Mouse (Mus musculus): Measurements from ENCODE around the gene Abcg8.
A peak's percentile ranks its signal among the peaks of the same experiment; 100 is the strongest.

Abcg8 gene

DNA sequence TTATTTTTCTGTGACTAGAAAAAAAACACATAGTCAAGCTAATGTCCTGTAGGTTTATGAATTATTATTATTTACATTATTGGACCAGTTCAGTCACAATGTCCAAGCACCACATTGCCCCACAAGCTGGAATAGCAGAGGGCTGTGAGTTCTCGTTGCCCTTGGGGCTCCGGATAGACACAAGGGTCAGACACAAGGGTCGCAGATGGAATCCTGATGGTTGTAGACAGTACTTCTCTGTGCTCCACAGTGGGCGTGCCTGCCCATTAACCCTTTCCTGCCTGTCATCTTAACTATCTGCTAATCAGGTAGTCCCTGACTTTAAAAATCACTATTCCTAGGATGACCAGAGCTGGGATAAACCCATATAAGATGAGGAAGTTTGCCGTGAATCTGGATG lies 17.9 kb upstream of the Abcg8 start:
- no peak for DNase-seq (ENCODE audit: low read depth, low spot score)

DNA sequence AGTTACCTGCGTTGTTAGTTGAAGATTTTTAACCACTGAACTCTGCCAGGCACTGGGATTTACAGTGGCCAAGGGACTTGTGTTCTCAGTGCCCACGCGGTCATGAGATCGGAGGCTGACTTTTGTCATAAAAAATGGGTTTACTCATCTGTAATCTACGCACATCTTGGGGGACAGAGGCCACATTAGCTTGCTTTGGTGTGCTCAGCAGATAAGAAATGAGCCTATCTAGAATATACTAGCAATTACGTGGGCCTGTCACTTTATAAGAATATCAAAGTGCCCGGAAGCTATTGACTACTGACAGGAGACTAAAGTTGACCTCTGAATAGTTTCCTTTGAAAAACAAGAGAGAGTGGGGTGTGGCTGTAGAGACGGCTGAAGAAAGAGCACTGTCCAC lies 17.2 kb upstream of the Abcg8 start:
- no peak for DNase-seq (ENCODE audit: low read depth, low spot score)

DNA sequence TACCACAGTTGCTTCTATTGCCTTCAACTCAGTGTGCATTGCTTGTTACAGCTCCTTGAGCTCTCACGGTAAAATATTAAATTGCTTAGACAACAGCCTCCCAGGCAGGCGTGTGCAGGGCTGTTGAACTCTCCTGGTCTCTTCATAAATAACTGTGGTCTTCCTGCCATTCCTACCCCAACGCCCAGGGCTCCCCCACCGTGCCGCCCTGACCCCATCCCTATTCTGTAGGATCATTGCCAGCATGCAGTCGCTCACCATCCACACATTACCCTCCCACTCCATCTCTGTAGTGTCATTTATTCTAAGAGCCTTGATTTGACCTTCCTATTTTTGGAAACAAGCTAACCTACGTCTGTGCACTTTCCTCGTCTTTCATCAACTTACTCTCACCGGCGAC lies 11.0 kb upstream of the Abcg8 start:
- DNase-seq (ENCODE audit: low read depth, low spot score): no peak

DNA sequence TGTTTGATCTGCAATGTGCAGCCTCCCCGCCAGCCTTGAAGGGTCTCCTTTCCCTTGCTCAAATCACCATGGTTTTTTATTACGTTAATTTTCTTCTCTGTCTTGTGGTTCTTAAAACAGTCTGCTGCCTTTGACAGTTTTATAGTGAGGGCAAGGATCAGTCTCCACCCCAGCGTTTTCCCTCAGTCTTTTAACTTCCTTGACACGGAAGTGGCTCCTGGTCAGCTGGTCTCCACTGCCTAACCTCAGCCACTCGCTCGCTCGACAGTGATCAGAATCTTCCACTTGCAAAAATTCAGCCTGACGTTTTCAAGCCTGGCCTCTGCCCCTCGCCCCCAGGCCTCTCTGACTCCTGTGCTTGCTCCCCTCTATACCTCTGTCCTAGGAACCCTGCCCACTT lies 10.4 kb upstream of the Abcg8 start:
- DNase-seq (ENCODE audit: low read depth, low spot score): no peak

DNA sequence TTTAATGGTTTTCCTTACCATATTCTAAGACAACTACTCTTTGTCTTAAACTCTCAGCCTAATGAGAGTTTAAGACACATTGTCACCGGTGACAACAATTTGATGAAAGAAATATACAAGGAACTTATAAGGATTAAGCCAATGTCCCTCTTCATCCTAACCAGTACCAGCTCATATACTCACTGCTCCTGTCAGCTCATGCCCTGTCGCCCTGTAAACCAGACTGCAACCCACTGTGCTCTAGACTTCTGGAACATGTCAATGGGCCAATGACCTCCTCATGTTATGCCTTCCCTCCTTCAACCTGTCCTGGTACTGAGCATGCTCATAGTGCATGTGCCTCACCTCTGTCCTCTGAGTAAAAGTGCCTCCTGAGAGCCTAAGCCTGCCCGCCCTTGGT lies 8.3 kb upstream of the Abcg8 start:
- DNase-seq (ENCODE audit: low read depth, low spot score): no peak

DNA sequence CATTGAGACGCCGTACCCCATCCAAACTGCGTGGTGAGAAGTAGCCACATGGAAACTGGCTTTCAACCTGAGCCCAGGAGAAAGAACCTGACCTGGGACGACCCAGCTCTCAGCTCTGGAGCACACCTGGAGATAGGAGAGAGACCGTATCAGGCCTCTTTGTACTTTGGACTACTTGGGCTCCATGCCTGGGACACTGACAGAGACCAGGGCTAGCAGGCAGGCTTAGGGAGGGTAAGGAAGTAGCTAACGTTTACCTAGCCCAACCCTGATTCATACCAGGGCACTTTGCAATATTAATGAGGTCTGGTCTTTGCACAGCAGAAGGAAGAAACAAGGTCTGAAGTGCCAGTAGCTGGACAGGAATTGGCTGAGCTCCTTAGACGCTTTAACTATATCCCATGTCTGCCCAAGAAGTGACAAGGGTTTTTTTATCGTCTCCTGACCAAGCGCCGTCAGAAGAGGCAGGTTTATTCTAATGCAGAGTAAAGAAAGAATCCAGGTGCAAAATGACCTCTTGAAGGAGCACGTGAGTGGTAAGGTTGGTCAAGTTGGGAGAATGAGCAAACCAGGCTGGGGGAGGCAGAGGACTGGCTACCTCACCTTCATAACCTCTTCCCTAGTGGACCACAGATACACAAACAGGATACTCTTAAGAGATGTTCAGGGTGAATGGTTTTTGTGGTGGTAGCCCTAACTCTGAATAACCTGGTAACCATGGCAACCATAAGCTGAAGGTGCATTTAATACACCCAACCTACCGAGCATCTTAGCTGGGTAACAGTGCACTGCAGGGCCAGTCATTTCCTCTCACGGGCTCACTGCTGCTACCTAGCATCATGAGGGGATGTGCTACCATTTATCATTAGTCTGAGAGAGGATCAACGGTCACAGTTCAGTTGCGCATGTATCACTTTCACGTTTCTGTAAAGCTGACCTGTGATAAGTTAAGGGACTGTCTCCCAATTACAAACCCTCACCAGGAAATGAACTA lies 3.4 kb upstream of the Abcg8 start:
- DNase-seq (ENCODE audit: low read depth, low spot score): no peak

DNA sequence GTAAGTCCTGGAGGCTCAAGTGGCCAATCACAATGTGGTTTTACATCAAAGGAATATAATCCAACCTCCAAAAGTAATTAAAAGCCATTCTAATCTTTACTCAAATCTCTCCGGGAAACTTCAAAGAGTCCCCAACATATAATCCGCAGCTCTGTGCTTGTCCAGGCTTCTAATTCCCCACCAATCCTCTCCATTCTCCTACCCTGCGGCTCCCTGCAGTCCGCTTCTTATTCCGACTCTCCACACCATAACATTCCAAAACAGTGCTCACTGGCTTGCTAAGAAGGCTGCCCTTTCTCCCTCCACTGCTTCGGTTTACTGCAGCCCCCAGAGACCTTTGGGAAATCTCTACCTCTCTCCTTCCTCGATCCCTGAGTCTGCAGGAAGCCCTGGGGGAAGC lies 2.1 kb upstream of the Abcg8 start:
- DNase-seq (ENCODE audit: low read depth, low spot score): no peak

DNA sequence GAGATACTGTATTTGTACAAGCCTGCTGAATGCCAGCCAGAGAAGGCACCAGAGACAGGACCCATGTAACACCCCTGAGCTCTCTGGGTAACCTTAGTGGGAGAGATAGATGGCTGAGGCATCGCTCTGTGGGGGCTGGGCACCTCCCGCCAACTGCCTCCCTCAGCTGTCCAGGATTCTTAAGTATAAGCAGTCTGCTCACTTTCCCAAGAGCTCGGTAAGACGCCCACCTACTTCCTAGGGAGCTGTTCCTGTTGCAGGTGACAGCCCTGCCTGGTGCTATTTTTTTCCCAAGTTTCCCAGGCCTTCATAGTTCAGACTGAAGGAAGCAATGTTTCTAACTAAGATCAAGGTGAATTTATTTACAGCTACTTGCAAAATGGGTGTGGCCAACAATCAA lies 898 bp upstream of the Abcg8 start:
- no peak for DNase-seq (ENCODE audit: low read depth, low spot score)

DNA sequence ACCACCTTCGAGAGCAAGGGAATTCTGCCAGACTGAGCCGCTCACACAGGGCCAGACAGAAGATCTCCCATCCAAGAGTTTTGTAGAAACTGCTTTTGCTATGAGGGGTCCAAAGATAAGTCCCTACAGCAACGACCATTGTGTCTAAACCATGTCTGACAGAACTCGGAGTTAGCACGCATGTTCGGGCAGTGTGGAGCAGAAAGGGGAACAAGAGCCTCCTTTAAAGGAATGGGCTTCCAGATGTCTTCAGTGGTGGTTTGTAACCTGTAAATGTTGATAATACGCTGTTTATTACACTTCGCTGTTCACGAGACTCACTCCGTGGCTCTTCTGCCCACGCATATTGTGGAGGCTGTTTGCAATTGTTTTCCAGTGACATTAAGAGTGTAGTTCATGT lies 1.5 kb downstream of the Abcg8 start:
- no peak for DNase-seq (ENCODE audit: low read depth, low spot score)

DNA sequence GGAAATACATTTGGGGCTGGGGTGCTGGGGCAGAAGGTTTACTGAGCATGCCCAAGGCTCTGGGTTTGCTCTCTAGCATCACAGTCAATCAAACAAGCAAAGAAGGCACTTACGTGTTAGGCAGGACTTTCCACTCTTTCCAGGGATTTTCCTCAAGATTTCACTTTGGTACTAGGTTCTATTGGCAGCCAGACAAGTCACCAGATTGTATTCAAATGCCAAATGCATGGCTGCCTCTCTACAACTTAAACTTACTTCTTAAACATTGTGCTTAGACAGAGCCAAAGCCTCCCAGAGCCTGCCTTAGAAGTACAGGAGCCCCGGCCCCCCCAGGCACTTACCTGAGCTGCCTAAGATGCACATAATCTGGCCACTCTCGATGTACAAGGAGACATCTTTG lies 5.6 kb downstream of the Abcg8 start:
- DNase-seq (ENCODE audit: low read depth, low spot score): no peak

DNA sequence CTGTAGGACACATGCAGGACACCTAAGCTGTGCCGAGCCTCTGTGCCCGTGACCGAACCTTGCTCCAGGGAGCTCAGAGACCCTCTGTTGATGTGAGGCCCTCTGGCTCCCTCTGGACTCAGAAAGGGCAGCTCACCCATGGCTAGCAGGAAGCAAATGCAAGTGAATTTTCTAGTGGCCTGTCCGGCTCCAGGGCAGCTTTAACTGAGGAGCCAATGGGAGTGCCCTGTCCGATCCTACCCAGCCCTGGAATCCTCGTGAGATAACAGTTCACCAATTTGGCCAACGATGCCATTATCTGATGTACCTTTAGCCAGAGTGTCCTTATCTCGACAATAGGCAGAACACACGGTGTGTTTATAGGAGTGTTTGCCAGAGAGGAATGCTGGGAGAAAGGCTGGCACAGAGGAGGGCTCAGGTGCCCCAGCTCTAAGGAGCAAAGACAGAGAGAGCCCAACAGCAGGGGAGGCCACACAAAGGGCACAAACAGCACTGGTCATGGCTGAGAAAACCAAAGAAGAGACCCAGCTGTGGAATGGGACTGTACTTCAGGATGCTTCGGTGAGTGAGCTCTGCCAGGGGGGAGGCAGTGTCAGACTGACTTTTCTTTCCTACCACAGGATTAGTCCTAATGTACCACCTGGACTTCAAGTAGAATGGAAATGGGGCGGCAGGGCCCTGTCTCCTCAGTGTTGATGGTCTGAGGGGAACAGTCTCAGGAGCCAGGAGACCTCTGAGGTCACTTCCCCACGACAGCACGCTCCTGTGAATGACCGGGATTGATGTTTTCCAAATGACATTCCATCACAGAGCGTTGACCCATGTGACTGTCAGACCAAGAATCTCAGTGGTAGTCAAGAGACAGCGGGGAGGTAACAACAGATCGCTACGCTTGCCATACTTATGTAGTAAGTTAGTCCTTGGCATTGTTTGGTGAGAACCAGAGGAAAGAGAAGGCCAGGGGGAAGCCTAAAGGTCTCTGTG lies 6.9 kb downstream of the Abcg8 start, which contains the start of gene Abcg5:
TSS of gene Abcg5 (minus strand) at position 278 of the 984 bp plus-strand sequence.
- DNase-seq (ENCODE audit: low read depth, low spot score): no peak

DNA sequence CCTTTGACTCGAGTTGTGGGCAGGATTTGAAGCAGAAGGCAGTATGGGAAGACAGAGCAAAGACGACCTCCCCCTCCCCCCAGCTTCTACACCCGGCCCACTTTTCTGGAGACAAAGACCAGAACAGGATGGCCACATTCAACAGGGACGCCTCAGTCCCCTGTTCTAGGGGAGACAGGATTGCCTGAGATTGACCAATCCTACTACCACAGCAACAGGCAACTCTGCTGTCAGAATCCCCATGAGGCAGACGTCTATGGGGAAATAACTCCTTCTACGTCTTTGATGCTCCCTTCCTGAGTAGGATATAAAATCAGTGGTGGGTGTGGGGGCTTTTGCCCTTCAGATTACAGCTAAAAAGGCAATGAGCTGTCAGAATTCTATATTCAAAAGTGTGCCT lies 8.2 kb downstream of the Abcg8 start:
- no peak for DNase-seq (ENCODE audit: low read depth, low spot score)

DNA sequence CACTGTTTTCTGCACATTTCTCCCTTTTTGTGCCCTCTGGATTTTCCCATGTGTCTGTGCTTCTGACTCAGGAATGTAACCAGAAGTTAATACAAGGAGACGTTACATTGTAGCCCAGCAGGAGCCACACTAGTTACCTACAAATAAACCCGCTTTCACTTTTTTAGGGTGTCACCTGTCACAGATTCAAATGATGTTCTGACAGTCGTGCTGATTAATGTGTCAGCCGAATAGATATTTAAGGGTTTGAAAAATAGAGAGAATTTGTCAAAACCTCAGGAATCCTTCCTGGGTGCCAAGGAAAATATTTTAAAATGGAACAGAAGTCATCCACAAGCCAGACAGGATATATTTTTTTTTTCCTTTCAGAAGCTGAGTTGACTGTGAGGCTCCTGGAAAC lies 9.2 kb downstream of the Abcg8 start:
- DNase-seq (ENCODE audit: low read depth, low spot score): no peak

DNA sequence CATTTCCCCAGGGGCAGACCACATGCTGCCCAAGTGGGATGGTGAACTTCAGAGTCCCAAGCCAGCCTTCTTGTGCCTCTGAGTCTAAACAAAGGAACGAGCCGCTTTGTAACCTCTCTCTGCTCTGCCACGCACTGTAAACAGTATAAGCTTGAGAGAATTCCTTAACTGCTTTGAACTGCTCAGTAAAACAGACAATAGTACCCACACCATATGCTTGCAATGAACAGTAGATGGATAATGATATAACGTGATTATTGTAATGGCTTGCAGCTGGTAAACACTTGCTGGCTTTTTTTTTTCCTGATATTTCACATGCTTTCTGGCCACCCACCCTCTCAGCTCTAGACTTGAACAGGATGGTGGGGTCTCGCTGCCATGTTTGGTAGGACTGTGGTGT lies 11.9 kb downstream of the Abcg8 start:
- DNase-seq (ENCODE audit: low read depth, low spot score): no peak

DNA sequence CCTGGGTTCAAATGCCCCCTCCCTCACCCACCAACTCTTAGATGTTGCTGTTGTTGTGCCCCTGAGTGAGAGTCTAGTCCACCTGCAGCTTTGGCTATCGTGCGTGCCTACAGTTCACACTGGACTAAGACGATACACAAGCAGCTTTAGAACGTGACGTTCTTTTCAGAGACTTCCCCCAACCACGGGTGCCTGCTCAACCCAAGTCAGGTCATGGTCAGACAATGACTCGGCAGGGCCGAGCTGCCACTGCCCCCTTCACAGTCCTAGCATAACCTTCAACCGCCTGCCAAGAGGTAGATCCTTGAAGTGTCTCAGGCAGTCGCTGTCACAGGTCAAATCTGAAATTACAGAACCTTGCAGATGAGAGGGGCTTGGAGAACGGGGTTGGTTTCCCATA lies 12.7 kb downstream of the Abcg8 start:
- DNase-seq (ENCODE audit: low read depth, low spot score): no peak

DNA sequence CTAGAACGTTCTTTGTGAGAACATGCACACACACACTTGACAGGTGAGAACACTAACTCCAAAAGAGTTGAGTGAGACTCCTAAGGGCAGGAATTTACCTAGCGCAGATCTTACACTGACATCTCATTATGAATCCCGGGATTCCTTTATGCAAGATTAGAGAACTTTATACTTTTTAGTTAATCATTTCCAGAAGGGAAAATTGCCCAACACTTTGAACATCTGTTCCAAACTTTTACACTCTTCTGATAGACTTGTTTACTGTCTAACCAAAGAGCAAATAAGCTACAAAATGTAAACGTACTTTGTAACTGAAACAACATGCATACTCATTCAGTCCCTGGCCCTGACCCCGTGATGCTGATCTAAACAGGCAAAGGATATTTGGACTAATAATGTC lies 13.2 kb downstream of the Abcg8 start:
- no peak for DNase-seq (ENCODE audit: low read depth, low spot score)

DNA sequence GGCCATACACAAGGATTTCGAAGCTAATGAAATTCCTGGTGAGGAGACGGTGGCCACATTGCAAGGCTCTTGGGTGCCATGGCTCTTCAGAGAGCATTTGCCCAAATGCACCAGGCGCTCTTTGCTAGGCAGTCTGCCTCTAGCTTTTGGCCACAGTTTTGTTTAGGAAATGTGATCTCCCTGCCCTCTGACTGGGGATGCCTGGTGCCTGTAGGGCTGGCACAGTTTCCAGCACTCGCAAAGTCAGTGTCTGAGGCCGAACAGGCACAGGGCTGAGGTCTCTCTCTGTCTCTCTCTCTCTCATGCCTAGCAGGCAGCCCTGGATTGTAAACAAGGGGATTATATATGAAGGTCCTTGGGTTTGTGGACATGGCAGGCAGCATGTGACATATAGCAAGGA lies 14.0 kb downstream of the Abcg8 start:
- DNase-seq (ENCODE audit: low read depth, low spot score): no peak

DNA sequence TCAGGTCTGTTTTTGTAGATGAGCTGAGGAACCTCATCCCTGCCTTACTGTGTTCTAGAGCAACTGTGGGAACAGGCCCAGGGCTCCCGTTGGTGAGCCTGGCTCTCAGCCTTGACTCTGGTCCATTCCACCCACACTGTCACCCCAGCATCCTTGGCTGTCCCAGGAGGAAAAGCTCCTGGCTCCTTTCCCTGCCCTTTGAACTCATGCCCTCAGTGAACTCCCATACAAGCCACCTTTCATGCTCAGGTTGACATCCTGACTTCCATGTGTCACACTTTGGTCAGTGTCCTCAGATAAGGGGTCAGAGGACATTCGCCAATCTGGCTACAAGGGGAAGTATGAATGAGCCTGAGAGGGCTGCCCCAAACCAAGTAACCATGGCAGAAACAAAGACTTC lies 17.6 kb downstream of the Abcg8 start:
- no peak for DNase-seq (ENCODE audit: low read depth, low spot score)

DNA sequence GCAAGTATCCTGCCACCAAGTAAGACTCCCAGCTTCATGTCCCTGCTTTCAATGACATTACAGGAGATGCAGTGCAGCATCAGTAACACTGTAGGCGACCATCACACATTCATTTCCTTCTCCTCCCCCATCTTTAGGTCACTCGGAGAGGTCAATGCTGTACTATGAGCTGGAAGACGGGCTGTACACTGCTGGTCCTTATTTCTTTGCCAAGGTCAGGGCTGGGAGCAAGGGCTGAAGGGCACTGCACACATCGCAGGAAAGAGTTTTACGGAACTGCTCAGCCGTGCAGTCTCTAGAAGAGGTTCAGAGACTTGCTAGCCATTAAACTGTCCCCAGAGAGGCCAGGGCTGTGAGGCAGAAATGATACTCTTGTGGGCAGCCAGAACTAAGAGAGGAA lies 20.4 kb downstream of the Abcg8 start:
- no peak for DNase-seq (ENCODE audit: low read depth, low spot score)

DNA sequence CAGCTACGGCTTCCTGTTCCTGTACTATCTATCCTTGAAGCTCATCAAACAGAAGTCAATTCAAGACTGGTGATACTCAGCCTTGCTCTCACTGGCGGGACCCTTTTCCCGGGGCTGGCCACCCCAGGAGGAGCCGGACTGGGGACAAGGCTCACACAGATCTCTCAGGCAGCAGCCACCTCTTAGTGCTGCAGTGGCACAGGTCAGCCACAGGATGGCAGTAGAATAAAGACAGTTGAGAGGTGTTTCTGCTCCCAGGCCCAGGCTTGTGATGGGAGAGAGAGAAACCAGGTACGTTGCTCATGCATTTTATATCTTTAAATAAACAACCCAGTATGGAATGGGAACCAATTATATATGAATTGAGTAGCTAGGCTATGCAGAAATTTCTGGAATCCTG lies 22.6 kb downstream of the Abcg8 start:
- peak; percentile 39 for DNase-seq (ENCODE audit: low read depth, low spot score)

DNA sequence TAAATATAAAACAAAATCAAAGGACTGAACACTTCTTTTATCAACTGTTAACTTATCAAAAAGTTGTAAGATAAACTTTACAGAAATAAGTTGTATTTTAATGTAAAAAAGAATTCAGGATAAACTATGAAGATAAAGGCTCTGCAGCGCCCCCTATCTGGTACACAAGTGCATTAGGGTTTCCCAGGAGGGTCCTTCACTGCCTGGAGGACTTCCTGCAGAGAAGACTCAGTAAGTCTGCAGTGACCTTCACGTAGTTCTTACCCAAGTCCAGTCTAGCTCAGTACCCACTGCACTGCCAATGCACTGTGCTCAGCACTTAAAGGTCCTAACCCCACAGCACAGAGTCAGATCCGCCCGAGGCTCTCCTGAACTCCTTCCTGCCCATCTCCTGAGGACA lies 31.3 kb downstream of the Abcg8 start:
- DNase-seq (ENCODE audit: low read depth, low spot score): no peak

DNA sequence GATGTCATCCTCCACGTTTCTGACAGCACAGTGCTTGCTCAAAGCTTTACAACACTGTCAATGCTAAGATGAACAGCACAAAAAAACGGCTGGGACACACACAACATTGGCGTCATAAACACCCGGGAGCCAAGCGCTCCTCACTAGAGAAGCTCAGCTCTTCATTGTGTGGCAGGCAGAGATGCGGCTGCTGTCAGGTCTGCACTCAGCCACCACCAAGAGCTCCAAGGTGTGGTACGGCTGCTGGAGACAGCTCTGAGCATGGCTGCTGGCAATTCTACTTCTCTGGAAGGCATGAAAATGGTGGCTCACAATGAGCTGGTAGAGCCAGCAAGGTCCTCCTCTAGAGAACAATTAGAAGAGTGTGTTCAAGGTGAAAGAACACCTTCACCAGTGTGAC lies 32.7 kb downstream of the Abcg8 start:
- DNase-seq (ENCODE audit: low read depth, low spot score): no peak
